Mouse (Mus musculus): ENCODE results near the gene Hsbp1.
"Not testable (repeated sequence)": the region's sequence is repeated elsewhere in the genome, so short reads cannot be mapped to it uniquely, and the experiment has no call there.

Gene Hsbp1

GRCm38 (mm10) chr8:119344190-119344856 is at the start of gene Hsbp1:
TSS of gene Hsbp1 (plus strand) at chr8:119344488.
- peak; percentile 93 to 98 for DNase-seq

GRCm38 (mm10) chr8:119295477-119295876 is 48.8 kb upstream of the Hsbp1 start:
- DNase-seq: no peak

- peak in 1 of 2 experiments; percentile 14 for DNase-seq
These were observed 46.5 kb upstream of the Hsbp1 start for GRCm38 (mm10) chr8:119297752-119298151.

GRCm38 (mm10) chr8:119300335-119300734 is 44.0 kb upstream of the Hsbp1 start:
- no peak for DNase-seq

- DNase-seq: no peak
These were observed 40.1 kb upstream of the Hsbp1 start for GRCm38 (mm10) chr8:119304196-119304595.

GRCm38 (mm10) chr8:119311412-119311811 is 32.9 kb upstream of the Hsbp1 start:
- peak in 1 of 2 experiments; percentile 34 for DNase-seq

- DNase-seq: no peak
These were observed 21.1 kb upstream of the Hsbp1 start for GRCm38 (mm10) chr8:119323215-119323614.

GRCm38 (mm10) chr8:119339546-119339945 is 4.7 kb upstream of the Hsbp1 start:
- DNase-seq: no peak

- DNase-seq: no peak
These were observed 682 bp upstream of the Hsbp1 start for GRCm38 (mm10) chr8:119343606-119344005.

- no peak for DNase-seq
These were observed 868 bp downstream of the Hsbp1 start for GRCm38 (mm10) chr8:119345029-119345682.

GRCm38 (mm10) chr8:119345683-119346075 is 1.4 kb downstream of the Hsbp1 start:
- no peak for DNase-seq

GRCm38 (mm10) chr8:119351647-119352046 is 7.4 kb downstream of the Hsbp1 start:
- DNase-seq: no peak

- DNase-seq: no peak
These were observed 8.8 kb downstream of the Hsbp1 start for GRCm38 (mm10) chr8:119352977-119353658.

GRCm38 (mm10) chr8:119353659-119354023 is 9.4 kb downstream of the Hsbp1 start:
- no peak for DNase-seq

GRCm38 (mm10) chr8:119356631-119357030 is 12.3 kb downstream of the Hsbp1 start:
- not testable (repeated sequence) for DNase-seq

GRCm38 (mm10) chr8:119358175-119358574 is 13.9 kb downstream of the Hsbp1 start:
- no peak for DNase-seq

GRCm38 (mm10) chr8:119358836-119359235 is 14.5 kb downstream of the Hsbp1 start:
- DNase-seq: peak in 1 of 2 experiments; percentile 54

GRCm38 (mm10) chr8:119360686-119361295 is 16.5 kb downstream of the Hsbp1 start:
- no peak for DNase-seq

GRCm38 (mm10) chr8:119374716-119375115 is 30.4 kb downstream of the Hsbp1 start:
- DNase-seq: not testable (repeated sequence)

GRCm38 (mm10) chr8:119378476-119378875 is 34.2 kb downstream of the Hsbp1 start:
- no peak for DNase-seq

GRCm38 (mm10) chr8:119380619-119381018 is 36.3 kb downstream of the Hsbp1 start:
- peak in 1 of 2 experiments; percentile 37 for DNase-seq

- peak in 1 of 2 experiments; percentile 60 for DNase-seq
These were observed 40.2 kb downstream of the Hsbp1 start for GRCm38 (mm10) chr8:119384478-119384877.

- DNase-seq: no peak
These were observed 41.6 kb downstream of the Hsbp1 start for GRCm38 (mm10) chr8:119385854-119386253.
